Mouse (Mus musculus): ENCODE measurements at regions not wholly inside any gene's neighbourhood (a gene's known extent, or its start where the extent isn't known, plus 50 kb on each side); places are given as distances from the start of the nearest gene placed in this dataset.

DNA sequence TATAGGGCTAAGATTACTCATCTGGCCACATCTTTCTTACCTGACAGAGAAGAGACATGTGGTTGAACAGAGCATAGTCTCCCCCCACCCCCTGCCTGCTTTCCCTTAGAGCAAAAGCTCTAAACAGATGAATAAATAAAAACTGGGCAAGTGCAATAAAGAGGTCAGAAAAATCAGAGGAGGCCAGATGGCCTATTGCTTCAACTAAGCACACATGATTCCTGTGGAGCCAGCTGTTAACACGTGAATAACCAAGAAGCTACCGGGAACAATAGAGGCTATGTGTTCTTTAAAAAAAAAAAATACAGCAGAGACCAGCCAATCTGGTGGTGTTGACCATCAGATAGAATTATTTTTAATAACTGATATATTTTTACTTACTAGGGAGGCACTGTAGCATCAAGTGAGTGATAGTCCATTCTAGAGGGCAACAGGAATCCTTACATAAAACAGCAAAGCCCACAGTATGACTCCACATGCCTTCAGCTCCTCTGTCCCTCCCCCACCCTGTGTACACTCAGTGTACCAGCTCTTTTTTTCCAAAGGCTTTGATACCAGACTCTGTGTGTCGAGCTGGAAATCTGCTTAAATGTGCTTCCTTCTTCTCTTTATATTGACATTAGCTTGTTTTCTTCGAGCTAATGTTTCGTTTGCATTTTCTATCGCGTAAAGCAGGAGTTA is 272.6 kb downstream of the Plk2 start:
- Histone ChIP-seq H3K79me2 (ENCODE audit: control insufficient read depth, insufficient read depth, low read length, poor library complexity) (no peaks in the 10 kb centered on the region), H3K4me3 (ENCODE audit: control insufficient read depth in 1 of 2, insufficient read depth in 1 of 2, low read depth in 2 of 2, low read length in 2 of 2) (no peak overlapping the region)
- no peak for DNase-seq (ENCODE audit: low read depth, low spot score)

DNA sequence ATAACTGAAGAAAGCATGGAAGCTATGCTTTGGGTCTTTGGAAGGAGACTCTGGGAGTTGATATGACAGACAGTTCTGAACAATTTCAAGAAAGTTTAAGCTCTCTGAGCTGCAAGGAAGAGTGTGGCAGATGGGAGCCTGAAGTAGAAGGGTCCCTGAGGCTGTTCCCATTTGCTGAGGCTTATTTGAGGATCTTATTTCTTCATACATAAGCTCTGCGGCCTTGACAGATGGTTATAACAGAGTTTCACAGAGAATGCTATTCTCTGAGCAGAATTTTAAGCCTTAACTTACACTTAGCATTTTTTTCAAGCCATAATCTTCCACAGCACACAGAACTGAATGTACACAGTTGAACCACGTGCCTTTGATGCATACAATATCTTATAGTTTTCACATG is 278.7 kb downstream of the Plk2 start:
- Histone ChIP-seq H3K27me3 (ENCODE audit: control insufficient read depth in 1 of 2, insufficient read depth in 2 of 2, low read length in 2 of 2) (no peaks in the 10 kb centered on the region), H3K4me3 (ENCODE audit: control insufficient read depth in 1 of 2, insufficient read depth in 1 of 2, low read depth in 2 of 2, low read length in 2 of 2) (no peak overlapping the region), H3K27ac (ENCODE audit: control insufficient read depth, low read depth, low read length) (no peak overlapping the region), H3K9me3 (replicated peaks; ENCODE audit: insufficient read depth, low read length) (no peaks in the 10 kb centered on the region), H3K36me3 (ENCODE audit: control insufficient read depth in 1 of 2, insufficient read depth in 2 of 2, low read length in 2 of 2) (no peaks in the 10 kb centered on the region), H3K79me2 (ENCODE audit: control insufficient read depth, insufficient read depth, low read length, poor library complexity) (no peaks in the 10 kb centered on the region), H3K4me1 (ENCODE audit: control insufficient read depth in 1 of 2, insufficient read depth in 2 of 2, low read length in 2 of 2) (no peaks in the 10 kb centered on the region), H3K9ac (ENCODE audit: control insufficient read depth, low read depth, low read length, poor library complexity, severe bottlenecking) (no peak overlapping the region)
- DNase-seq (ENCODE audit: low read depth, low spot score) = no peak
- no peak for TF ChIP-seq GABPA (IDR thresholded peaks at IDR 0.05; ENCODE audit: low read depth, low read length)
- TF ChIP-seq E2F4 (IDR thresholded peaks at IDR 0.05; ENCODE audit: borderline replicate concordance, low read depth, low read length) = no peak
- TF ChIP-seq MEF2A (IDR thresholded peaks at IDR 0.05; ENCODE audit: extremely low read depth, insufficient replicate concordance, low read depth, low read length, poor library complexity, severe bottlenecking) = no peak
- no peak for TF ChIP-seq RCOR1 (IDR thresholded peaks at IDR 0.05; ENCODE audit: low read depth, low read length)
- TF ChIP-seq GATA1 (IDR thresholded peaks at IDR 0.05; ENCODE audit: low read depth, low read length) = no peak
- TF ChIP-seq SMC3 (IDR thresholded peaks at IDR 0.05; ENCODE audit: low read depth, low read length) = no peak
- TF ChIP-seq ELF1 (IDR thresholded peaks at IDR 0.05; ENCODE audit: low read depth, low read length) = no peak
- TF ChIP-seq ZMIZ1 (IDR thresholded peaks at IDR 0.05; ENCODE audit: low read depth, low read length) = no peak
- no peak for TF ChIP-seq KAT2A (conservative IDR thresholded peaks at IDR 0.05; ENCODE audit: low read depth, low read length)
- no peak for TF ChIP-seq MAFK (IDR thresholded peaks at IDR 0.05; ENCODE audit: borderline replicate concordance, low read depth, low read length)
- no peak for TF ChIP-seq ZNF384 (IDR thresholded peaks at IDR 0.05; ENCODE audit: low read depth, low read length)
- TF ChIP-seq MYB (IDR thresholded peaks at IDR 0.05; ENCODE audit: low read depth, low read length) = no peak
- TF ChIP-seq ZC3H11A (IDR thresholded peaks at IDR 0.05; ENCODE audit: low read depth, low read length) = no peak
- no peak for TF ChIP-seq NELFE (IDR thresholded peaks at IDR 0.05; ENCODE audit: low read depth, low read length)
- TF ChIP-seq MXI1 (IDR thresholded peaks at IDR 0.05; ENCODE audit: low read depth, low read length) = no peak
- TF ChIP-seq CTCF (IDR thresholded peaks at IDR 0.05 in 2 of 3, conservative IDR thresholded peaks at IDR 0.05 in 1 of 3; ENCODE audit: control insufficient read depth in 1 of 3, insufficient read depth in 1 of 3, low read depth in 2 of 3, low read length in 3 of 3, poor library complexity in 1 of 3, severe bottlenecking in 1 of 3) = no peak
- no peak for TF ChIP-seq TBP (IDR thresholded peaks at IDR 0.05; ENCODE audit: low read depth, low read length)
- TF ChIP-seq EP300 (IDR thresholded peaks at IDR 0.05; ENCODE audit: low read depth in 1 of 2, low read length in 2 of 2) = no peak
- no peak for TF ChIP-seq CHD1 (IDR thresholded peaks at IDR 0.05; ENCODE audit: low read depth, low read length)
- TF ChIP-seq POLR2A (IDR thresholded peaks at IDR 0.05; ENCODE audit: control insufficient read depth in 1 of 2, insufficient read depth in 1 of 2, low read depth in 1 of 2, low read length in 2 of 2, poor library complexity in 1 of 2) = no peak

More for the DNA sequence above, 272.6 kb downstream of the Plk2 start:
- Histone ChIP-seq H3K27me3 (ENCODE audit: control insufficient read depth in 1 of 2, insufficient read depth in 2 of 2, low read length in 2 of 2) (no peaks in the 10 kb centered on the region), H3K36me3 (ENCODE audit: control insufficient read depth in 1 of 2, insufficient read depth in 2 of 2, low read length in 2 of 2) (no peaks in the 10 kb centered on the region), H3K27ac (ENCODE audit: control insufficient read depth, low read depth, low read length) (no peak overlapping the region), H3K9ac (ENCODE audit: control insufficient read depth, low read depth, low read length, poor library complexity, severe bottlenecking) (no peak overlapping the region), H3K9me3 (replicated peaks; ENCODE audit: insufficient read depth, low read length) (no peaks in the 10 kb centered on the region), H3K4me1 (ENCODE audit: control insufficient read depth in 1 of 2, insufficient read depth in 2 of 2, low read length in 2 of 2) (no peaks in the 10 kb centered on the region)
- TF ChIP-seq CHD1 (IDR thresholded peaks at IDR 0.05; ENCODE audit: low read depth, low read length) (no peak), ELF1 (IDR thresholded peaks at IDR 0.05; ENCODE audit: low read depth, low read length) (no peak), ZMIZ1 (IDR thresholded peaks at IDR 0.05; ENCODE audit: low read depth, low read length) (no peak), USF1 (IDR thresholded peaks at IDR 0.05; ENCODE audit: low read depth, low read length) (no peak), MYB (IDR thresholded peaks at IDR 0.05; ENCODE audit: low read depth, low read length) (no peak), ZNF384 (IDR thresholded peaks at IDR 0.05; ENCODE audit: low read depth, low read length) (no peak), SIN3A (IDR thresholded peaks at IDR 0.05; ENCODE audit: low read length) (no peak), TBP (IDR thresholded peaks at IDR 0.05; ENCODE audit: low read depth, low read length) (no peak)
